Mouse (Mus musculus): ENCODE measurements around the gene Sorcs3. TPM values are rescaled to one million over a fixed set of nuclear protein-coding genes. Genes with fewer than 3 reads are reported as not detected.

Sorcs3 gene
- total and polyA plus RNA-seq, 3 experiments: not detected

DNA sequence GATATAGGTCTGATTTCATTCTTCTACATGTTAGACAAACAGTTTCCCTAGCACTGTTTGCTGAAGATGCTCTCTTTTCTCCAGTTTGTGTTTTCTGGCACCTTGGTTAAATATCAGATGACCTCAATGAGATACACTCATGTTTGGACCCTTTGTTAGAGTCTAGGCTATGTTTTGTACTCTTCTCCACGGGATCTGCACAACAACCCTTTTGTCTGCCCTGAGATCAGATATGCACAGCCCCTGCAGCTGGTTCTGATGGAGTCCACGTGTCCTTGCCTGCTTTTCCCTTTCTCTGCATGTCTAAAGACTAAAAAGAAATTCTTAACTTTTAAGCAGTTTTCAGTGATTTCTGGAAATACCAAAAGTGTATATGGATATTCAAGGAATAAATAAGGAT lies 273.0 kb downstream of the Sorcs3 start:
- H3K9ac ChIP-seq (ENCODE audit: control insufficient read depth, low read depth, low read length, poor library complexity, severe bottlenecking): no peak overlapping the region
- H3K27me3 ChIP-seq (ENCODE audit: control insufficient read depth in 1 of 2, insufficient read depth in 2 of 2, low read length in 2 of 2): no peaks in the 10 kb centered on the region
- no peaks in the 10 kb centered on the region for H3K36me3 ChIP-seq (ENCODE audit: control insufficient read depth in 1 of 2, insufficient read depth in 2 of 2, low read length in 2 of 2)
- DNase-seq (ENCODE audit: low read depth, low spot score): no peak
- no peak overlapping the region for H3K27ac ChIP-seq (ENCODE audit: control insufficient read depth, low read depth, low read length)
- no peak for TF ChIP-seq TCF12 (IDR thresholded peaks at IDR 0.05; ENCODE audit: low read depth, low read length)
- TF ChIP-seq CTCF (IDR thresholded peaks at IDR 0.05 in 2 of 3, conservative IDR thresholded peaks at IDR 0.05 in 1 of 3; ENCODE audit: control insufficient read depth in 1 of 3, insufficient read depth in 1 of 3, low read depth in 2 of 3, low read length in 3 of 3, poor library complexity in 1 of 3, severe bottlenecking in 1 of 3): no peak
- TF ChIP-seq MAX (IDR thresholded peaks at IDR 0.05; ENCODE audit: low read length): no peak
- TF ChIP-seq SMC3 (IDR thresholded peaks at IDR 0.05; ENCODE audit: low read depth, low read length): no peak
- no peak for TF ChIP-seq RCOR1 (IDR thresholded peaks at IDR 0.05; ENCODE audit: low read depth, low read length)
- no peak for TF ChIP-seq UBTF (IDR thresholded peaks at IDR 0.05; ENCODE audit: borderline replicate concordance, insufficient read depth, low read depth, low read length)
- no peaks in the 10 kb centered on the region for H3K9me3 ChIP-seq (replicated peaks; ENCODE audit: insufficient read depth, low read length)
- no peaks in the 10 kb centered on the region for H3K79me2 ChIP-seq (ENCODE audit: control insufficient read depth, insufficient read depth, low read length, poor library complexity)
- H3K4me3 ChIP-seq (ENCODE audit: control insufficient read depth in 1 of 2, insufficient read depth in 1 of 2, low read depth in 2 of 2, low read length in 2 of 2): no peak overlapping the region
- H3K4me1 ChIP-seq (ENCODE audit: control insufficient read depth in 1 of 2, insufficient read depth in 2 of 2, low read length in 2 of 2): no peaks in the 10 kb centered on the region

DNA sequence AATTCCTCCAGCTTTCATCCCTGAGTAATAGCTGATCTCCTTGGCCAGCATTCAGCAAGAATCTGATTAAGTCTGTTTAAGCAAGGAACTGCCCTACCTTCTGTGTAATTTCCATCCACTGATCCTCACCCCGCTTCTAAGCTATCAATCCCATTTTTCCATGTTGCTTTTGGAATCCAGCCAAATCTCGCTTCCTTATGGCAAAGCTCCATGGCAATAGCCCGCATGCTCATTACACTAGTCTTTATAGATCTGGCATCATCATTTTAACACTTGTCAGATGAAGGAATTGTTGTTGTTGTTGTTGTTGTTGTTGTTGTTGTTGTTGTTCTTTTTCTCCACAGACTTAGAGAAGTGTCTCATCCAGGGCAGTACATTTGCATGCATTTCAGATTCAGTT lies 277.1 kb downstream of the Sorcs3 start:
- no peaks in the 10 kb centered on the region for H3K4me1 ChIP-seq (ENCODE audit: control insufficient read depth in 1 of 2, insufficient read depth in 2 of 2, low read length in 2 of 2)
- H3K27ac ChIP-seq (ENCODE audit: control insufficient read depth, low read depth, low read length): no peak overlapping the region
- H3K9ac ChIP-seq (ENCODE audit: control insufficient read depth, low read depth, low read length, poor library complexity, severe bottlenecking): no peak overlapping the region
- no peak for DNase-seq (ENCODE audit: low read depth, low spot score)
- no peak overlapping the region for H3K4me3 ChIP-seq (ENCODE audit: control insufficient read depth in 1 of 2, insufficient read depth in 1 of 2, low read depth in 2 of 2, low read length in 2 of 2)
- H3K79me2 ChIP-seq (ENCODE audit: control insufficient read depth, insufficient read depth, low read length, poor library complexity): no peaks in the 10 kb centered on the region
- TF ChIP-seq CTCF (IDR thresholded peaks at IDR 0.05 in 2 of 3, conservative IDR thresholded peaks at IDR 0.05 in 1 of 3; ENCODE audit: control insufficient read depth in 1 of 3, insufficient read depth in 1 of 3, low read depth in 2 of 3, low read length in 3 of 3, poor library complexity in 1 of 3, severe bottlenecking in 1 of 3): no peak
- TF ChIP-seq ZNF384 (IDR thresholded peaks at IDR 0.05; ENCODE audit: low read depth, low read length): no peak
- TF ChIP-seq ZC3H11A (IDR thresholded peaks at IDR 0.05; ENCODE audit: low read depth, low read length): no peak
- TF ChIP-seq MYC (IDR thresholded peaks at IDR 0.05; ENCODE audit: low read depth, low read length): no peak
- TF ChIP-seq POLR2AphosphoS2 (IDR thresholded peaks at IDR 0.05; ENCODE audit: low read length): no peak
- no peaks in the 10 kb centered on the region for H3K27me3 ChIP-seq (ENCODE audit: control insufficient read depth in 1 of 2, insufficient read depth in 2 of 2, low read length in 2 of 2)
- no peaks in the 10 kb centered on the region for H3K36me3 ChIP-seq (ENCODE audit: control insufficient read depth in 1 of 2, insufficient read depth in 2 of 2, low read length in 2 of 2)
- H3K9me3 ChIP-seq (replicated peaks; ENCODE audit: insufficient read depth, low read length): no peaks in the 10 kb centered on the region

DNA sequence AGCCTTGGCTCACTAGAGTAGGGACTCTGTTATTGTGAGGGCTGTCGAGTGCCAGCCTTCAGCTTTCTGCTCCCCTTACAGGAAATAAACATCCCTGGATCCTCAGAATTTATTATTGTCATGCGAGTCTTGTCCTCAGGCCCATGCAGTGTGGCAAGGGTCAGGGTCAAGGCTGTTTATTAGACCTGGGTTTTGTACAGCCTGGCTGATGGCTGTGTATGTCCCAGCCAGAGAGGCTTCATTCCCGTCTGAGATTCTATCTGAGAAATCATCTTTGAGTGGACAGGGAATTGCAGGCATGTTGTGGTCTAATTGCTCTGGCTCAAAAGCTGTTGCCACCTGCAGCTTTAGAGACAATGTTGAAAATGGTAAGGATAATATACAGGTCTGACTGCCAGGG lies 285.3 kb downstream of the Sorcs3 start:
- Histone ChIP-seq H3K27me3 (ENCODE audit: control insufficient read depth in 1 of 2, insufficient read depth in 2 of 2, low read length in 2 of 2) (no peaks in the 10 kb centered on the region), H3K9ac (ENCODE audit: control insufficient read depth, low read depth, low read length, poor library complexity, severe bottlenecking) (no peak overlapping the region), H3K79me2 (ENCODE audit: control insufficient read depth, insufficient read depth, low read length, poor library complexity) (no peaks in the 10 kb centered on the region), H3K4me1 (ENCODE audit: control insufficient read depth in 1 of 2, insufficient read depth in 2 of 2, low read length in 2 of 2) (no peaks in the 10 kb centered on the region), H3K9me3 (replicated peaks; ENCODE audit: insufficient read depth, low read length) (no peaks in the 10 kb centered on the region), H3K27ac (ENCODE audit: control insufficient read depth, low read depth, low read length) (no peak overlapping the region), H3K36me3 (ENCODE audit: control insufficient read depth in 1 of 2, insufficient read depth in 2 of 2, low read length in 2 of 2) (no peaks in the 10 kb centered on the region), H3K4me3 (ENCODE audit: control insufficient read depth in 1 of 2, insufficient read depth in 1 of 2, low read depth in 2 of 2, low read length in 2 of 2) (no peak overlapping the region)
- TF ChIP-seq CHD1 (IDR thresholded peaks at IDR 0.05; ENCODE audit: low read depth, low read length) (no peak), TBP (IDR thresholded peaks at IDR 0.05; ENCODE audit: low read depth, low read length) (no peak), MYC (IDR thresholded peaks at IDR 0.05; ENCODE audit: low read depth, low read length) (no peak), UBTF (IDR thresholded peaks at IDR 0.05; ENCODE audit: borderline replicate concordance, insufficient read depth, low read depth, low read length) (no peak)
- no peak for DNase-seq (ENCODE audit: low read depth, low spot score)
